Mouse (Mus musculus) kidney, adult 2 months (tissue): ENCODE results near the gene Mul1.

ENCODE experiments used
- CTCF ChIP-seq: fragments of 200-500 bp; conservative IDR thresholded peaks from 2 replicates; pipeline ENCODE4 v1.5.1; 2011; ENCODE audit warnings: low read depth, mild to moderate bottlenecking, control low read depth, low read length, moderate library complexity, mixed read lengths; ENCODE audit not compliant: insufficient read depth, insufficient read length
- POLR2A ChIP-seq: fragments of 200-500 bp; IDR thresholded peaks from one replicate; pipeline ENCODE4 v1.6.1; 2011; ENCODE audit warnings: low read depth, low read length, control low read depth

- TF ChIP-seq CTCF (peak; percentile 66), POLR2A (no peak)
Observed at GRCm38 (mm10) chr4:138429778-138430177, 4.7 kb upstream of the Mul1 start.
